Mouse (Mus musculus) kidney, embryonic 14.5 days (tissue): Measurements from ENCODE around the gene Zdhhc19. TPM values are rescaled to one million over a fixed set of nuclear protein-coding genes. Genes with fewer than 3 reads are reported as not detected.
"Not testable (repeated sequence)": the region's sequence is repeated elsewhere in the genome, so short reads cannot be mapped to it uniquely, and the experiment has no call there.

ENCODE experiments used
- ATAC-seq: fragments of 200-750 bp; cut with Nextera tagmentation; 2 replicates; pipeline ENCODE4 v1.8.0; 2017; ENCODE audit warnings: moderate number of reproducible peaks, mild to moderate bottlenecking, moderate TSS enrichment, moderate library complexity; ENCODE audit not compliant: low FRiP score, low TSS enrichment
- H3K27ac ChIP-seq: fragments of 300-500 bp; sonication (generic); 2 replicates; pipeline ENCODE4 v1.5.1; 2014; ENCODE audit warnings: low read depth, mild to moderate bottlenecking, low read length, moderate library complexity, mixed read lengths
- H3K27me3 ChIP-seq: fragments of 300-500 bp; sonication (generic); 2 replicates; pipeline ENCODE4 v1.6.1; 2014; ENCODE audit warnings: mild to moderate bottlenecking, low read length; ENCODE audit not compliant: control insufficient read depth, insufficient read depth
- H3K36me3 ChIP-seq: fragments of 300-500 bp; sonication (generic); 2 replicates; pipeline ENCODE4 v1.6.1; 2014; ENCODE audit warnings: low read length, mixed read lengths; ENCODE audit not compliant: control insufficient read depth, insufficient read depth
- H3K4me1 ChIP-seq: fragments of 300-500 bp; sonication (generic); 2 replicates; pipeline ENCODE4 v1.6.1; 2014; ENCODE audit warnings: low read length, mixed read lengths; ENCODE audit not compliant: control insufficient read depth, insufficient read depth
- H3K4me2 ChIP-seq: fragments of 300-500 bp; sonication (generic); replicated peaks from 2 replicates; pipeline ENCODE4 v1.6.1; 2014; ENCODE audit warnings: low read depth, mild to moderate bottlenecking, low read length
- H3K4me3 ChIP-seq: fragments of 300-500 bp; sonication (generic); 2 replicates; pipeline ENCODE4 v1.5.1; 2014; ENCODE audit warnings: mild to moderate bottlenecking, low read length
- H3K9ac ChIP-seq: fragments of 300-500 bp; sonication (generic); 2 replicates; pipeline ENCODE4 v1.6.1; 2014; ENCODE audit warnings: low read depth, mild to moderate bottlenecking, low read length, moderate library complexity
- H3K9me3 ChIP-seq: fragments of 300-500 bp; sonication (generic); 2 replicates; pipeline ENCODE4 v1.6.1; 2016; ENCODE audit warnings: low read length; ENCODE audit not compliant: control insufficient read depth
- WGBS: fragments of 180-500 bp; shearing (Covaris S2); extraction: QIAGEN DNeasy Blood & Tissue Kit; methylation state at CpG from one replicate; pipeline ENCODE4 v1.1.7; 2014; 5-methylcytosine and 5-hydroxymethylcytosine counted together
- polyA plus RNA-seq: library from polyadenylated mRNA; unstranded; fragments of >200 nt; fragmentation: Nextera tagmentation; extraction: Ambion mirVana; gene quantifications from 2 replicates; pipeline ENCODE4 v1.2.1, GENCODE M21; 2014

The Zdhhc19 gene
- polyA plus RNA-seq, 1 experiment from 2014 or later: not detected

- no peaks in the 10 kb centered on the region for H3K36me3 ChIP-seq
- ATAC-seq: no peak
- no peaks in the 10 kb centered on the region for H3K9me3 ChIP-seq
- H3K27ac ChIP-seq: no peak overlapping the region
- no peak overlapping the region for H3K4me3 ChIP-seq
- H3K4me2 ChIP-seq: no peak overlapping the region
- 67% methylated on average over 2 of the region's 2 CpGs for WGBS
- H3K9ac ChIP-seq: no peak overlapping the region
- no peaks in the 10 kb centered on the region for H3K27me3 ChIP-seq
- peaks cover 4% of the 10 kb centered on the region; the same call in 1 of the 2 replicates for H3K4me1 ChIP-seq
Observed at GRCm38 (mm10) chr16:32479415-32479814, 16.6 kb upstream of the Zdhhc19 start.

DNA sequence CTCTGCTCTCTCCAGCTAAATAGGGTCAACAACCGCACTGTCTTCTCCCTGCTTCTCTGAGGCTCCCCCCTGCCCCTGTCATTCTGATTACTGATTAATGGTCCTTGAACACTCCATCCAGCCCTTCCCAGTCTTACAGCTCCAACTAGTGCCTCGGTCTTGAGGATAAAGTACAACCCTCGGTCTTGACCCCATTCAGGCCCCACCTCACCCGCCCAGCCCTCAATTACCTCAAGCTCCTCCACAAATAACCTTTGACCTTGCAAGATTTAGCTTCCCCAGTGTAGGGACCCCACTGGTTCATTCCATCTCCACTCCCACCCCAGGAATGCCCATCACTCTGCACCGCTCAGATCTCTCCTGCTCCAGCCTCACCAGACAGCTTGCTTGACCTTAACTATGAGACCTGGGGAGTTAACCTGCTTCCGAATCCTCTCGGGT lies 11.6 kb upstream of the Zdhhc19 start:
- Histone ChIP-seq H3K27me3 (no peaks in the 10 kb centered on the region), H3K9ac (no peak overlapping the region), H3K36me3 (no peaks in the 10 kb centered on the region), H3K4me3 (no peak overlapping the region), H3K4me2 (no peak overlapping the region), H3K4me1 (peaks cover 12% of the 10 kb centered on the region), H3K9me3 (no peaks in the 10 kb centered on the region), H3K27ac (no peak overlapping the region)
- 12% methylated on average over 7 of the region's 7 CpGs for WGBS
- ATAC-seq: peak; percentile 87

DNA sequence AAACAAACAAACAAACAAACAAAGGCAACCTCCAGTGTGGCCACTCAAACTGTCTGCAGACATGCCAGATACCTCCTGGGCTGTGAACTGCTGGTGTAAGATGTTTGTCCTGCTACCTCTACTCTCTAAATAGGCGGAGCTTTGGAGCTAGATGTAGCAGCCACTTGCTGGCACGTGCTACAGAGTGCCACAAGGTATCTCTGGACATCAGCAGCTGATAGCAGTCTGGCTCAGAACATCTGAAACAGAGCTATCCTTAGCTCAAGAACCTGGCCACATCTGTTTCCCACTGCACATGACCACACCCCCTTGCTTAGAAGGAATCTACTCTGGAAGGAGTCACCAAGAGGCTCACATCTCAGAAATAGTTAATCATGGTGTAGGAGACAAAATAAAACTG lies 10.9 kb upstream of the Zdhhc19 start:
- ATAC-seq: no peak
- H3K4me3 ChIP-seq: no peak overlapping the region
- WGBS: 69% methylated on average over 2 of the region's 2 CpGs
- H3K36me3 ChIP-seq: no peaks in the 10 kb centered on the region
- no peak overlapping the region for H3K4me2 ChIP-seq
- H3K27me3 ChIP-seq: no peaks in the 10 kb centered on the region
- H3K9me3 ChIP-seq: no peaks in the 10 kb centered on the region
- no peak overlapping the region for H3K9ac ChIP-seq
- no peak overlapping the region for H3K27ac ChIP-seq
- H3K4me1 ChIP-seq: peaks cover 12% of the 10 kb centered on the region

- Histone ChIP-seq H3K9ac (no peak overlapping the region), H3K27me3 (no peaks in the 10 kb centered on the region), H3K4me3 (no peak overlapping the region), H3K36me3 (no peaks in the 10 kb centered on the region), H3K9me3 (no peaks in the 10 kb centered on the region), H3K4me1 (peaks cover 12% of the 10 kb centered on the region), H3K27ac (no peak overlapping the region), H3K4me2 (no peak overlapping the region)
- WGBS: 74% methylated on average over 6 of the region's 6 CpGs
- ATAC-seq: no peak
Observed at GRCm38 (mm10) chr16:32486046-32486445, 10.0 kb upstream of the Zdhhc19 start.

DNA sequence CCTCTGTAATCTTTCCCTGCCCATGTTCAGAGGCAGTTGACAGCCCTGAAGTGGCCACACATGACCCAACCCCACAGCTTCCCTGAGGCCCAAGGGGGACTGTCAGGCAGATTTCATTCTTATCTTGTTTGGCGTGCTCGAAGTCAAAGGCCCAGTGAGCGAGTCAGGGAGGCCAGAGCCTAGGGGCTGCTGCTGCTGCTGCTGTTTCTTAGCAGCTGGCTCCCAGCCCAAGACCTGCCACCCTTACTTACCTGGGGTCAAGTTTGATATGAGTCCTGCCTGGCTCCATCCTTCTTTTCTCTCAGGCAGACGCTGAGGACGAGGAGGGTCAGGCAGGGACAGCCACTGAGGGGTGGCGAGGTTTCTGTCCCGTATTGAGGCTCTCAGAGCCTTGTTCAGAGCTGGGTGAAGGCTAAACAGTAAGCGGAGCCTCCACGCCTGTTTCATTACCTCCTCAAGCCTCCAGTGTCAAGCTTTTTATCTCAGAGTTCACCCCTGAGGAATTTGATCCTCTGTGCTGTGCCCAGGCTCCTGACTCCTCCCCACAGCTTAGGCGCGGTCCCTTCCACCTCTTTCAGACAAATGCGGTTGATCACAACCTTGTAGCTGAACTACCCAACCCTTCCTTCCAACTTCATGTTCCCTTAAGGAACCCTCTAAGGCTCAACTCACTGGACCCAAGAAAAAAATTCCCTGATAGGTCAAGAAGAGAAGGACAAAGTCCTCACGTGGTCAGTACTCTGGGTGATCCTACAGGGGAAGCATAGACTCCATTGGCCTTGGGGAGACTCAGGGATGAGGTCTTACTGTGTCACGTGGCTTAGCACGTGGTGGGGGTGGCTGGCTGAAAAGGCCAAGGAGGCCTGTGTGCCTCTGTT lies 8.6 kb upstream of the Zdhhc19 start, which contains the start of gene Slc51a:
TSS of gene Slc51a (minus strand) at position 646 of the 878 bp plus-strand sequence.
- H3K4me2 ChIP-seq: no peak within 1 kb of the TSS

DNA sequence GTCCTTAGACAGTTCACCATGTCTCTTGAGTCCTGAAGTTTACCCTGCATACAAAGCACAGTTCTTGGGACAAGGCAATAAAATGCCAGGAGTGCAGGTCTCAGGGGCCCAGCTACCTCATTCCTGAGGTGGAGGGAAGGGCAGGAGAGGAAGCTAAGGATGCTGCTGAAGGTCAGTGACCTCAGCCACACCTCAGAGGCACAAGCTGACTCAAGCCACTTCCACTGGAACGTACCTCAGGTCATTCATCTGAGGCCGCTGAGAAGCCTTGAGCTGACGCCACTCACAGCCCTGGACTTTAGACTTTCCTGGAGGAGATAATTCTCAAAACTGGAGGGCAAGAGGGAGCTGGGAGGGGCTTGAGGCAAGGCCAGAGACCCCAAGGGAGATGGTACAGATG lies 7.1 kb upstream of the Zdhhc19 start:
- Histone ChIP-seq H3K4me2 (no peak overlapping the region), H3K27ac (no peak overlapping the region), H3K9me3 (no peaks in the 10 kb centered on the region), H3K27me3 (no peaks in the 10 kb centered on the region), H3K4me1 (peaks cover 12% of the 10 kb centered on the region), H3K36me3 (no peaks in the 10 kb centered on the region), H3K9ac (no peak overlapping the region), H3K4me3 (no peak overlapping the region)
- ATAC-seq: no peak
- 89% methylated on average over 3 of the region's 3 CpGs for WGBS

More for the DNA sequence above, 8.6 kb upstream of the Zdhhc19 start, which contains the start of gene Slc51a:
- Histone ChIP-seq H3K27me3 (no peaks in the 10 kb centered on the region), H3K27ac (no peak within 1 kb of the TSS), H3K9me3 (no peaks in the 10 kb centered on the region), H3K9ac (no peak within 1 kb of the TSS), H3K4me1 (peaks cover 12% of the 10 kb centered on the region), H3K36me3 (no peaks in the 10 kb centered on the region), H3K4me3 (no peak within 1 kb of the TSS)
- 0 out of 2 replicates have a peak, but pooled peaks have one; percentile 37 for ATAC-seq
- WGBS: 31% methylated on average over 15 of the region's 15 CpGs

DNA sequence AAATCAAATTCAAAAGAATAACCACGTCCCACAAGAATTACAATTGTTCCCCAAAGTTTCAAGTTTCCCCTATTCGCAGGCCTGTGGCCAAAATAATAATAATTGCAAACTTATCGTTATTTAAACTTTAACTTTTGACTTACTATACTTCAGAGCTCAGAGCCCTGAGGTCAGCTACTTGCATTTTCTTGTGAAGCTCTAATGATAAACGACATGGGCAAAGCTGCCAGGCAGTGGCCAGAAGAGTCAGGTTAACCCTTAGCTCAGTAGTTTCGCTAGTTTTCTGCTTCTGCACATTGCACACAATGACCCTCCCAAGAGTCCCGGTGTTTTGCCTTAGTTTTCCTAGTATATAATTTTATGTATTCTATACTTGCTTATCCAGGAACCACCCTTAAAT lies 1.7 kb upstream of the Zdhhc19 start:
- H3K9me3 ChIP-seq, H3K27me3 ChIP-seq, H3K4me2 ChIP-seq, ATAC-seq, H3K9ac ChIP-seq, H3K27ac ChIP-seq, H3K36me3 ChIP-seq, H3K4me3 ChIP-seq, H3K4me1 ChIP-seq: not testable (repeated sequence)
- 56% methylated on average over 6 of the region's 6 CpGs for WGBS

DNA sequence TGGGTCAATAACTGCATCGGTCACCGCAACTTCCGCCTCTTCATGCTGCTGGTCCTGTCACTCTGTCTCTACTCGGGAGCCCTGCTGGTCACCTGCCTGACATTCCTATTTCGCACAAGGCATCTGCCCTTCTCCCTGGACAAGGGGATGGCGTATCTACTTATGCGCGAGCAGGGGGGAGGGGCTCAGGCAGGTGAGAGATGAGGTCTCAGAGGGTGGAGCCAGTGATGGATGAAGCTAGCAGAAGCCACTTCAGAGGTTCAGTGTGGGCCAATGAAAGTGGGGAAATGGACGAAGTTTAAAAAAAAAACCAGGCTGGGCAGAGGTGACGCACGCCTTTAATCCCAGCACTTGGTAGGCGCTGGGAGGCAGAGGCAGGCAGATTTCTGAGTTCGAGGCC lies 2.9 kb downstream of the Zdhhc19 start:
- Histone ChIP-seq H3K4me3 (no peak overlapping the region), H3K4me1 (no peaks in the 10 kb centered on the region), H3K36me3 (no peaks in the 10 kb centered on the region), H3K27ac (no peak overlapping the region), H3K9me3 (no peaks in the 10 kb centered on the region), H3K9ac (no peak overlapping the region), H3K27me3 (no peaks in the 10 kb centered on the region), H3K4me2 (no peak overlapping the region)
- WGBS: 67% methylated on average over 13 of the region's 13 CpGs
- ATAC-seq: no peak

DNA sequence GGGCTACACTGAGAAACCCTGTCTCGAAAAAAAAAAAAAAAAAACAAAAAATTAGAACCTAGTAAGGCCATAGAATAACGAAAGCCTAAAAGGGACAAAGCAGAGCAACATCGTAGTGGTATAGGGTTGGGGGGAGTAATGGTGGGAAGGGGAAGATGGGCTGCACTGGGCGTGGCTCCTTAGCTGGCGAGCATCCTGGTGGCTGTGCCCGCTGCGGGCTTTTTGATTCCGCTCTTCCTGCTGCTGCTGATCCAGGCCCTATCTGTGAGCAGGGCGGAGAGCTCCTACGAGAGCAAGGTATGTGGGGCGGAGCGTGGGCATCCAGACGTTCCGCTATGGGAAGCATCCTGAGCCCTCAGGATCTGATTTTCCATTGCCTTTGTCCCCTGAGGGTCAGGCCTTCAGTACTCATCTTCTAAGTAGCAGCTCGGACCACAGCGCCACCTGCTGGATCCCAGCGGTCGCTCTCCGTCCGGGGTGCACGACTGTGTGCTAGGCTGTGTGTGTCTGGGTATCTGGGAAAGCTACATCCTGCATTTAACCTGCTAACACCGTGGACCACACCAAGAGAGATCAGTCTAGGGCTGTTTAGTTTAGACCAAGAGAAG lies 3.5 kb downstream of the Zdhhc19 start:
- H3K4me1 ChIP-seq: no peaks in the 10 kb centered on the region
- H3K4me2 ChIP-seq: peak overlapping the region; percentile 60
- 11% methylated on average over 22 of the region's 22 CpGs for WGBS
- H3K4me3 ChIP-seq: peak overlapping the region; percentile 32; the same call in 1 of the 2 replicates
- no peak overlapping the region for H3K27ac ChIP-seq
- H3K9me3 ChIP-seq: no peaks in the 10 kb centered on the region
- no peaks in the 10 kb centered on the region for H3K27me3 ChIP-seq
- peak; percentile 93 for ATAC-seq
- H3K9ac ChIP-seq: peak overlapping the region; percentile 42; the same call in 1 of the 2 replicates
- no peaks in the 10 kb centered on the region for H3K36me3 ChIP-seq
